Mouse (Mus musculus): ENCODE results near the gene Nin. TPM values are rescaled to one million over a fixed set of nuclear protein-coding genes. Genes with fewer than 3 reads are reported as not detected.

Nin gene
- polyA plus RNA-seq, 1 experiment: 8.0 TPM

GRCm38 (mm10) chr12:70108104-70108503, 5.4 kb downstream of the Nin start:
- Histone ChIP-seq H3K79me3 (ENCODE audit: low read depth) (peaks cover 36% of the 10 kb centered on the region), H3ac (ENCODE audit: control insufficient read depth, insufficient read length, low read depth) (no peak overlapping the region)

DNA sequence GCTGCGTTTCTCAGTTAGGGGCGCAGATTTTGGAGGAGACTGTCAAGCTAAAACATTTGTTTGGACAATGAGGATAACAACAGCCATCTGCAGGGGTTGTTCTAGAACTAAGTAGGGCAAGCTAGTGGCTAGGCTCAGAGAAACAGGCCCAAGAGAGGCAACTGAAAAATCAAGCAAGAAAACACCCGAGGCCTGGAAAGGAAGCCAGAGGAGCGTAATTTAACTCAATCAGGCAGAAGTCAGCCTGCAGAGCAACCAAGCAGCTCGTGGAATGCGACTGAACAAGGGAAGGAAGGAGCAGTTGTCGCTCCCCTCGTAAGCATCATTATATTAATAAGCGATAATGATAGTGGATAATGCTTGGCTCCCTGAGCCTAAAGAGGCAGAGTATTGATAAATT, 7.0 kb downstream of the Nin start:
- Histone ChIP-seq H3ac (ENCODE audit: control insufficient read depth, insufficient read length, low read depth) (no peak overlapping the region), H3K4me3 (ENCODE audit: insufficient read depth, poor library complexity, severe bottlenecking) (no peak overlapping the region), H3K79me2 (ENCODE audit: control insufficient read depth, insufficient read depth) (peaks cover 88% of the 10 kb centered on the region), H3K36me3 (ENCODE audit: control insufficient read depth, insufficient read depth) (peaks cover 1% of the 10 kb centered on the region), H3K27me3 (ENCODE audit: control insufficient read depth, insufficient read depth, insufficient read length) (no peaks in the 10 kb centered on the region), H3K79me3 (ENCODE audit: low read depth) (peaks cover 36% of the 10 kb centered on the region)
- TF ChIP-seq MAX (IDR thresholded peaks at IDR 0.05) (no peak), MYOG (IDR thresholded peaks at IDR 0.05; ENCODE audit: control insufficient read depth, extremely low read depth, insufficient read length) (no peak), CTCF (IDR thresholded peaks at IDR 0.05; ENCODE audit: control insufficient read depth, insufficient read depth, insufficient read length) (no peak), USF1 (IDR thresholded peaks at IDR 0.05; ENCODE audit: low read depth) (no peak), MYOD1 (IDR thresholded peaks at IDR 0.05; ENCODE audit: control insufficient read depth, insufficient read length, low read depth) (no peak)

More at GRCm38 (mm10) chr12:70108104-70108503, 5.4 kb downstream of the Nin start:
- TF ChIP-seq FOSL1 (IDR thresholded peaks at IDR 0.05; ENCODE audit: insufficient read depth, low read length, poor library complexity, severe bottlenecking) (no peak), USF1 (IDR thresholded peaks at IDR 0.05; ENCODE audit: low read depth) (no peak), MYOG (IDR thresholded peaks at IDR 0.05; ENCODE audit: control insufficient read depth, extremely low read depth, insufficient read length) (no peak), MYOD1 (IDR thresholded peaks at IDR 0.05; ENCODE audit: control insufficient read depth, insufficient read length, low read depth) (no peak), CTCF (IDR thresholded peaks at IDR 0.05; ENCODE audit: control insufficient read depth, insufficient read depth, insufficient read length) (no peak), CEBPB (IDR thresholded peaks at IDR 0.05; ENCODE audit: low read depth) (no peak), MAX (IDR thresholded peaks at IDR 0.05) (no peak)
- no peaks in the 10 kb centered on the region for H3K36me3 ChIP-seq (ENCODE audit: control insufficient read depth, insufficient read depth)
- H3K79me2 ChIP-seq (ENCODE audit: control insufficient read depth, insufficient read depth): peaks cover 80% of the 10 kb centered on the region
- no peak overlapping the region for H3K4me3 ChIP-seq (ENCODE audit: insufficient read depth, poor library complexity, severe bottlenecking)
- H3K27me3 ChIP-seq (ENCODE audit: control insufficient read depth, insufficient read depth, insufficient read length): no peaks in the 10 kb centered on the region

DNA sequence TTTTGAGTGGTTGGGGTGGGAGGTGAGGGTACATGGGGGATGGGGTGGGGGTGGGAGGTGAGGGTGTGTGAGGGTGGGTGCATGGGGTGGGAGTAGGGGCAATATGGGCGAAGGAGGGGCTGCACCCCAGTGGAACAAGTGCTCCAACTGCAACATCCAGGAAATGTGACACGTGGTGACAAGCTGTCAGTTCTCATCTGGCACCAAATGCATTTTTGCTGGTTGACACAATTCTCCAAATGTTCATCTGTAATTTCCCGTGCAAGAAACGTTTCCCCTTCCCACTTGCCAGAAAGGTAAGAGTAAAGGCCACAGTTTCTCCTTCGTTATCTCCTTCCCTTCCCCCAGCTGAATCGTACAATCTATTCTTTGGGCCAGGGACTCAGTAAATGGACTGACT, 7.6 kb downstream of the Nin start:
- Histone ChIP-seq H3K4me3 (ENCODE audit: insufficient read depth, poor library complexity, severe bottlenecking) (no peak overlapping the region), H3K79me3 (ENCODE audit: low read depth) (peaks cover 35% of the 10 kb centered on the region), H3ac (ENCODE audit: control insufficient read depth, insufficient read length, low read depth) (no peak overlapping the region), H3K36me3 (ENCODE audit: control insufficient read depth, insufficient read depth) (peaks cover 8% of the 10 kb centered on the region), H3K27me3 (ENCODE audit: control insufficient read depth, insufficient read depth, insufficient read length) (no peaks in the 10 kb centered on the region), H3K79me2 (ENCODE audit: control insufficient read depth, insufficient read depth) (peaks cover 84% of the 10 kb centered on the region)
- TF ChIP-seq CEBPB (IDR thresholded peaks at IDR 0.05; ENCODE audit: low read depth) (no peak), CTCF (IDR thresholded peaks at IDR 0.05; ENCODE audit: control insufficient read depth, insufficient read depth, insufficient read length) (no peak), MYOG (IDR thresholded peaks at IDR 0.05; ENCODE audit: control insufficient read depth, extremely low read depth, insufficient read length) (no peak), USF1 (IDR thresholded peaks at IDR 0.05; ENCODE audit: low read depth) (no peak), FOSL1 (IDR thresholded peaks at IDR 0.05; ENCODE audit: insufficient read depth, low read length, poor library complexity, severe bottlenecking) (no peak), MAX (IDR thresholded peaks at IDR 0.05) (no peak), MYOD1 (IDR thresholded peaks at IDR 0.05; ENCODE audit: control insufficient read depth, insufficient read length, low read depth) (no peak)

DNA sequence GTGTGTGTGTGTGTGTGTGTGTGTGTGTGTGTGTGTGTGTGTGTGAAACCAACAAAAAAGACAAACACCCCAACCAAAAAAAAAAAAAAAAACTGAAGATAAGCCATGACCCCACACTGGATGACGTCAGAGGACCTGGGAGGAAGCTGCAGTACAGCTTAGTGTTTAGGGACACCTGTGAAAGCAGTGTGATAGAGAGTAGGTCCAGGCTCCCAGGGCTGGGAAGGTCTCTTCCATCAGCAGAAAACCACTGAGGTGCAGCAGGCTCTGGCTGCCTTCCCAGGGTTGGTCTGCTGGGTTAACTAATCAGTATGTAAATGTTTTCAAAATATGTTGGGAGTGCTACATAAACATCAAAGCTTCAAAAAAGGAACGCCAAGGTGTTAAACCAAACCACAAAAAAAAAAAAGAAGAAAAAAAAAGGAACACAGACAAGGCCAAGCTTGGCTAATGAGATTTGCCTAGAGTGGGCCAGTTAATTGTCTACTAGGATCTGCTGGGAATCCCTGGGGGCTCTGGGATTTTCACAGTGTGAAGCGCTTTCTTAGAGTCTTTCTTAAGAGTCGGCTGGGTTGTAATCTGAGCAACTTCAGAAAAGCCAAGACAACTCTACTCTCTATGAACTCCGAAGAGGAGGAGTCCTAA, 8.6 kb downstream of the Nin start:
- Histone ChIP-seq H3K36me3 (ENCODE audit: control insufficient read depth, insufficient read depth) (peaks cover 10% of the 10 kb centered on the region), H3ac (ENCODE audit: control insufficient read depth, insufficient read length, low read depth) (no peak overlapping the region), H3K27me3 (ENCODE audit: control insufficient read depth, insufficient read depth, insufficient read length) (no peaks in the 10 kb centered on the region), H3K79me3 (ENCODE audit: low read depth) (peaks cover 26% of the 10 kb centered on the region), H3K79me2 (ENCODE audit: control insufficient read depth, insufficient read depth) (peaks cover 75% of the 10 kb centered on the region), H3K4me3 (ENCODE audit: insufficient read depth, poor library complexity, severe bottlenecking) (no peak overlapping the region)
- TF ChIP-seq MYOG (IDR thresholded peaks at IDR 0.05; ENCODE audit: control insufficient read depth, extremely low read depth, insufficient read length) (no peak), MAX (IDR thresholded peaks at IDR 0.05) (no peak), USF1 (IDR thresholded peaks at IDR 0.05; ENCODE audit: low read depth) (no peak), FOSL1 (IDR thresholded peaks at IDR 0.05; ENCODE audit: insufficient read depth, low read length, poor library complexity, severe bottlenecking) (no peak), CEBPB (IDR thresholded peaks at IDR 0.05; ENCODE audit: low read depth) (no peak), MYOD1 (IDR thresholded peaks at IDR 0.05; ENCODE audit: control insufficient read depth, insufficient read length, low read depth) (no peak), CTCF (IDR thresholded peaks at IDR 0.05; ENCODE audit: control insufficient read depth, insufficient read depth, insufficient read length) (no peak)

- Histone ChIP-seq H3K79me3 (ENCODE audit: low read depth) (peaks cover 21% of the 10 kb centered on the region), H3ac (ENCODE audit: control insufficient read depth, insufficient read length, low read depth) (no peak overlapping the region), H3K4me3 (ENCODE audit: insufficient read depth, poor library complexity, severe bottlenecking) (no peak overlapping the region), H3K27me3 (ENCODE audit: control insufficient read depth, insufficient read depth, insufficient read length) (no peaks in the 10 kb centered on the region), H3K36me3 (ENCODE audit: control insufficient read depth, insufficient read depth) (peaks cover 10% of the 10 kb centered on the region), H3K79me2 (ENCODE audit: control insufficient read depth, insufficient read depth) (peaks cover 68% of the 10 kb centered on the region)
- TF ChIP-seq MYOG (IDR thresholded peaks at IDR 0.05; ENCODE audit: control insufficient read depth, extremely low read depth, insufficient read length): no peak
- no peak for TF ChIP-seq USF1 (IDR thresholded peaks at IDR 0.05; ENCODE audit: low read depth)
- TF ChIP-seq CEBPB (IDR thresholded peaks at IDR 0.05; ENCODE audit: low read depth): no peak
- no peak for TF ChIP-seq MAX (IDR thresholded peaks at IDR 0.05)
- no peak for TF ChIP-seq FOSL1 (IDR thresholded peaks at IDR 0.05; ENCODE audit: insufficient read depth, low read length, poor library complexity, severe bottlenecking)
- TF ChIP-seq MYOD1 (IDR thresholded peaks at IDR 0.05; ENCODE audit: control insufficient read depth, insufficient read length, low read depth): no peak
- no peak for TF ChIP-seq CTCF (IDR thresholded peaks at IDR 0.05; ENCODE audit: control insufficient read depth, insufficient read depth, insufficient read length)
Measured at GRCm38 (mm10) chr12:70104199-70104598, 9.3 kb downstream of the Nin start.
